ENCODE assay signal across 8 mouse cellular contexts in genomic region chrX:142680391-142681055, GRCm38 (mm10). TPM values are rescaled to one million over a fixed set of nuclear protein-coding genes. Genes with fewer than 3 reads are reported as not detected.
DNase-seq lines count a peak whose midpoint lies in the region; ATAC-seq and TF ChIP-seq lines count a peak whose summit lies in the region.

No protein-coding gene starts in this region.

- H3K27ac ChIP-seq in forebrain, postnatal 0 days (ENCODE audit: low read depth, low read length): no peak overlapping the region
- H3K27ac ChIP-seq in intestine, postnatal 0 days (ENCODE audit: low read depth, low read length): peak overlapping the region; percentile 73
- H3K27ac ChIP-seq in small intestine, adult 2 months (ENCODE audit: insufficient read depth, low read depth, low read length): peak overlapping the region; percentile 94

- peak overlapping the region; percentile 58 for H3K4me3 ChIP-seq in forebrain, postnatal 0 days (ENCODE audit: low read depth, low read length)
- peak overlapping the region; percentile 56 for H3K4me3 ChIP-seq in intestine, postnatal 0 days (ENCODE audit: low read depth, low read length)
- H3K4me3 ChIP-seq in small intestine, adult 2 months (ENCODE audit: low read depth, low read length): peak overlapping the region; percentile 100

- H3K4me1 ChIP-seq in forebrain, postnatal 0 days (ENCODE audit: insufficient read depth): no peaks in the 10 kb centered on the region
- H3K4me1 ChIP-seq in intestine, postnatal 0 days (replicated peaks; ENCODE audit: control insufficient read depth, insufficient read depth, low read length): no peaks in the 10 kb centered on the region
- peaks cover 12% of the 10 kb centered on the region for H3K4me1 ChIP-seq in small intestine, adult 2 months (ENCODE audit: control insufficient read depth, insufficient read depth, insufficient read length, low read length)

- 18% methylated on average over 19 of the region's 19 CpGs for WGBS in forebrain, postnatal 0 days
- 17% methylated on average over 19 of the region's 19 CpGs for WGBS in intestine, postnatal 0 days
- WGBS in small intestine, adult 2 months: 9% methylated on average over 18 of the region's 19 CpGs

- H3K27me3 ChIP-seq in forebrain, postnatal 0 days (ENCODE audit: insufficient read depth, low read length): no peaks in the 10 kb centered on the region
- H3K27me3 ChIP-seq in intestine, postnatal 0 days (replicated peaks; ENCODE audit: control insufficient read depth, insufficient read depth, low read length): no peaks in the 10 kb centered on the region
- H3K27me3 ChIP-seq in small intestine, adult 2 months (ENCODE audit: control insufficient read depth, insufficient read depth, low read length): no peaks in the 10 kb centered on the region

- TF ChIP-seq POLR2A in small intestine, adult 2 months (IDR thresholded peaks at IDR 0.05; ENCODE audit: low read depth, low read length): peak; percentile 31; the same call in 1 of the 2 replicates

- H3K9me3 ChIP-seq in forebrain, postnatal 0 days (ENCODE audit: low read length): no peaks in the 10 kb centered on the region
- H3K9me3 ChIP-seq in intestine, postnatal 0 days (ENCODE audit: control insufficient read depth): no peaks in the 10 kb centered on the region

- H3K9ac ChIP-seq in forebrain, postnatal 0 days: no peak overlapping the region
- H3K9ac ChIP-seq in intestine, postnatal 0 days (ENCODE audit: low read depth, low read length): no peak overlapping the region

- H3K36me3 ChIP-seq in forebrain, postnatal 0 days (ENCODE audit: insufficient read depth): no peaks in the 10 kb centered on the region
- H3K36me3 ChIP-seq in intestine, postnatal 0 days (ENCODE audit: control insufficient read depth, insufficient read depth): no peaks in the 10 kb centered on the region
- H3K36me3 ChIP-seq in small intestine, adult 2 months (ENCODE audit: control insufficient read depth, insufficient read depth, low read length): no peaks in the 10 kb centered on the region

- peak; percentile 73 for DNase-seq in 3134 (ENCODE audit: extremely low read depth, insufficient read length, low spot score)
- peak; percentile 55 for DNase-seq in A20 (ENCODE audit: low read depth, low spot score)
- DNase-seq in cerebellum, adult 18-20 months: peak; percentile 45
- DNase-seq in forebrain, postnatal 0 days: no peak
- DNase-seq in lung, postnatal 36 days: peak; percentile 54

- peak overlapping the region; percentile 61 for H3K4me2 ChIP-seq in forebrain, postnatal 0 days (ENCODE audit: low read depth)
- H3K4me2 ChIP-seq in intestine, postnatal 0 days (replicated peaks; ENCODE audit: low read depth): peak overlapping the region; percentile 70

- ATAC-seq in forebrain, postnatal 0 days: no peak; the same call in 1 of the 2 replicates
- peak; percentile 49 for ATAC-seq in intestine, postnatal 0 days
- no peak for ATAC-seq in erythroid progenitor cell, adult 5-6 weeks (replicated peaks; ENCODE audit: low FRiP score, poor library complexity, severe bottlenecking)

- no peak for TF ChIP-seq CTCF in forebrain, postnatal 0 days (IDR thresholded peaks at IDR 0.05; ENCODE audit: low read depth)
- TF ChIP-seq CTCF in intestine, postnatal 0 days (IDR thresholded peaks at IDR 0.05; ENCODE audit: low read depth): peak; percentile 32
- no peak for TF ChIP-seq CTCF in small intestine, adult 2 months (IDR thresholded peaks at IDR 0.05; ENCODE audit: extremely low read depth, insufficient read length, insufficient replicate concordance, low read depth, low read length)

RNA-seq across cellular contexts. Expression of gene Tmem164, which starts 0.7 kb away (rescaled TPM):
- total RNA-seq in forebrain, postnatal 0 days (2014; rRNA removed): 33.9 and 35.3 TPM in 2 replicates
- 14.9 and 17.2 TPM in 2 replicates for polyA plus RNA-seq in forebrain, postnatal 0 days (2015; fragmentation: Nextera tagmentation; extraction: Ambion mirVana)
- 14.3 and 15.3 TPM in 2 replicates for polyA plus RNA-seq in intestine, postnatal 0 days (2015; fragmentation: Nextera tagmentation; extraction: Ambion mirVana)
- 8.5 and 12.4 TPM in 2 replicates for polyA plus RNA-seq in small intestine, adult 2 months (2012; rRNA removed)
- 7.1 and 13.7 TPM in 2 replicates for total RNA-seq in erythroid progenitor cell, adult 5-6 weeks (2015; ENCODE audit: low replicate concordance)
- 4.4 and 14.6 TPM in 2 replicates for total RNA-seq in erythroid progenitor cell, adult 5-6 weeks (2017; ENCODE audit: low replicate concordance)
